Mouse (Mus musculus) forebrain, embryonic 13.5 days (tissue): ENCODE measurements around the gene Col1a1. TPM values are rescaled to one million over a fixed set of nuclear protein-coding genes. Genes with fewer than 3 reads are reported as not detected.

ENCODE experiments used
- ATAC-seq: fragments of 200-750 bp; cut with Nextera tagmentation; 2 replicates; pipeline ENCODE4 v1.8.0; 2017
- H3K27ac ChIP-seq: fragments of 300-500 bp; sonication (generic); 2 replicates; pipeline ENCODE4 v1.5.1; 2015; ENCODE audit warnings: inconsistent platforms, mild to moderate bottlenecking, moderate library complexity
- H3K27me3 ChIP-seq: fragments of 300-500 bp; sonication (generic); 2 replicates; pipeline ENCODE4 v1.6.1; 2015; ENCODE audit warnings: mild to moderate bottlenecking, inconsistent platforms
- H3K36me3 ChIP-seq: fragments of 300-500 bp; sonication (generic); 2 replicates; pipeline ENCODE4 v1.6.1; 2015; ENCODE audit warnings: mild to moderate bottlenecking, inconsistent platforms; ENCODE audit not compliant: poor library complexity, severe bottlenecking
- H3K4me1 ChIP-seq: fragments of 300-500 bp; sonication (generic); 2 replicates; pipeline ENCODE4 v1.6.1; 2015; ENCODE audit warnings: inconsistent platforms
- H3K4me2 ChIP-seq: fragments of 300-500 bp; sonication (generic); 2 replicates; pipeline ENCODE4 v1.6.1; 2015; ENCODE audit warnings: inconsistent platforms, mild to moderate bottlenecking, moderate library complexity
- H3K4me3 ChIP-seq: fragments of 300-500 bp; sonication (generic); 2 replicates; pipeline ENCODE4 v1.5.1; 2015; ENCODE audit warnings: mild to moderate bottlenecking, inconsistent platforms
- H3K9ac ChIP-seq: fragments of 300-500 bp; sonication (generic); 2 replicates; pipeline ENCODE4 v1.6.1; 2015; ENCODE audit warnings: mild to moderate bottlenecking, inconsistent platforms
- H3K9me3 ChIP-seq: fragments of 300-500 bp; sonication (generic); replicated peaks from 2 replicates; pipeline ENCODE4 v1.6.1; 2016; ENCODE audit warnings: inconsistent platforms
- WGBS: fragments of 180-500 bp; shearing (Covaris S2); methylation state at CpG from one replicate; pipeline ENCODE4 v1.1.7; 2015; 5-methylcytosine and 5-hydroxymethylcytosine counted together
- polyA plus RNA-seq: library from polyadenylated mRNA; unstranded; fragments of >200 nt; fragmentation: Nextera tagmentation; extraction: Ambion mirVana; gene quantifications from 2 replicates; pipeline ENCODE4 v1.2.1, GENCODE M21; 2015

The Col1a1 gene
- polyA plus RNA-seq, 1 experiment from 2014 or later = 31.5 TPM

GRCm38 (mm10) chr11:94985140-94985539, 49.1 kb downstream of the Col1a1 start:
- no peaks in the 10 kb centered on the region for H3K36me3 ChIP-seq
- H3K9ac ChIP-seq = no peak overlapping the region
- H3K4me3 ChIP-seq = no peak overlapping the region
- H3K9me3 ChIP-seq = no peaks in the 10 kb centered on the region
- H3K27me3 ChIP-seq = no peaks in the 10 kb centered on the region
- H3K27ac ChIP-seq = no peak overlapping the region
- no peak for ATAC-seq
- H3K4me2 ChIP-seq = no peak overlapping the region
- WGBS = 59% methylated on average over 1 of the region's 1 CpGs
- H3K4me1 ChIP-seq = peaks cover 27% of the 10 kb centered on the region

DNA sequence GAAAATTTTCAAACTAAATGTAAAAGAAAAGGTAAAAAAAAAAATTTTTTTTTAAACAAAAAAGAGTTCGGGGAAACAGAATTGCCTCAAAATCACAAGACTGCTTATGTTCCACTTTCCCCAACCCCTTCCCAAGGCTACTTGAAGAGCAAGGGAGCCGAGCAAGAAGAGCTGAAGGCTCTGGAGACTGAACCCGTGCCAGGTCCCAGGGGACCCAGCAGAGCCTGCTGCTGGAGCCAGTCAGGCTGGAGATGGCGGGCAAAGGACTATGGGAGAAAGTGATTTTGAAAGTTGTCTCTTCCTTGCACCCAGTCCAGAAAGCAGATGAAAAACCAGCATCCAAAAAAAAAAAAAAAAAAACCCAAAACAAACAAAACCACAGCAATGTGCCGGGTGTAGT, 49.8 kb downstream of the Col1a1 start:
- Histone ChIP-seq H3K4me2 (no peak overlapping the region), H3K4me3 (no peak overlapping the region), H3K9ac (no peak overlapping the region), H3K27ac (no peak overlapping the region), H3K9me3 (no peaks in the 10 kb centered on the region), H3K4me1 (peaks cover 32% of the 10 kb centered on the region), H3K36me3 (no peaks in the 10 kb centered on the region), H3K27me3 (no peaks in the 10 kb centered on the region)
- no peak for ATAC-seq
- 83% methylated on average over 5 of the region's 5 CpGs for WGBS

DNA sequence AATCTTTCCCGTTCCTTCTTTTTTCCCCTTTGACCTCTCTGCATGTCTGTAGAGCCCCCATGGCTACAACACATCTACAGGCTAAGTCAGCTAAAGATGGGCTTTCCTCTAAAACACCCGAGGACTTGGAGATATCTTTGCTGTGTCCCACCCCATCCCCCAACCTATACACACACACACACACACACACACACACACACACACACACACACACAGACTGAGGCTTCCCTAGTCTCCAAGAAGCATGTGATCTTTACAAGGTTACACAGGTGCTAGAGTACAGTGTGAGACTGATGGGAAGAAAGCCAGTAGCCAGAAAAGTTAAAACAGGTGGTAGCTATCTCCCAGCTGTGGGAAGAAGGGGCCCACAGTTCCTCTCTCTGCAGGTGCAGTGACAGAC, 50.4 kb downstream of the Col1a1 start:
- no peak overlapping the region for H3K4me2 ChIP-seq
- H3K9ac ChIP-seq = no peak overlapping the region
- H3K4me3 ChIP-seq = no peak overlapping the region
- no peaks in the 10 kb centered on the region for H3K36me3 ChIP-seq
- no peak for ATAC-seq
- 75% methylated on average over 2 of the region's 2 CpGs for WGBS
- no peaks in the 10 kb centered on the region for H3K27me3 ChIP-seq
- no peaks in the 10 kb centered on the region for H3K9me3 ChIP-seq
- peaks cover 32% of the 10 kb centered on the region for H3K4me1 ChIP-seq
- no peak overlapping the region for H3K27ac ChIP-seq

DNA sequence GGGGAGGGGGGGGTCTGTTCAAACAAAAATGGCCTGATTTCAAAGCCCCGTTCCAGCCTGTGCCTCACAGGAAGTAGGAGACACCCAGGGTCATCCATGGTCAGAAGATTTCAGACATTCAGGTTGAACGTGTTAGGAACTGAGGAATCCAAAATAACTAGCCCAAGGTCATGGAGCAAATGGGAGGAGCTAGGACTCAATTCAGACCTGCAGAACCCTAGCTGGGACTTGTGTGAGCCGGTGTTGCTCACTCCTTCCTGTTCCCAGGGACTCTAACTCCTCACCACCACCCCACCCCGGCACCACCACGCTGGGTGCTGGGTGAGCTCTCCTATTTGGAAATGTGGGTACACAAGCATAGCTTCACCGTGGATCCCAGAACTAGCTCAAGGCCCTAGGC, 51.3 kb downstream of the Col1a1 start:
- WGBS = 57% methylated on average over 6 of the region's 6 CpGs

DNA sequence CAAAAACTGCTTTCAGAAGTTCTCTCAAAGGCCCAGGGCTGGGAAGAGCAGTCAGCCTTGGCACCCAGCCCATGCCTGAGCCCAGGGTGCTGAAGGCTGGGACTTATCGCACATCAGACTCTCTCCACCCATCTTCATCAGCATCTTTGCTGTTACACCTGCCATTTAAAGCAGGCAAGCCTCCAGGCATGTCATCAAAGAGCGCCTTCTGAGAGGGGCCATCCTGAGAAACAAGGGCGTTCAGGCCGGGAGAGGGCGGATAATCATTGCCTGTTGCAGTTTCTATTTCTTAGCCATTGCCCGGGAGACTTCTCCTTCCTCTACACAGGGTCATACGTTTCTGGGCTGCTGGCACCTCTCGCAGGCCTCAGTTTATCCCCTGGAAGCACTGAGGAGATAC, 51.8 kb downstream of the Col1a1 start:
- WGBS = 81% methylated on average over 8 of the region's 8 CpGs
- no peak for ATAC-seq
- Histone ChIP-seq H3K4me2 (no peak overlapping the region), H3K4me1 (peaks cover 43% of the 10 kb centered on the region), H3K36me3 (no peaks in the 10 kb centered on the region), H3K4me3 (no peak overlapping the region), H3K27ac (no peak overlapping the region), H3K9ac (no peak overlapping the region), H3K9me3 (no peaks in the 10 kb centered on the region), H3K27me3 (no peaks in the 10 kb centered on the region)

More for the DNA sequence above, 51.3 kb downstream of the Col1a1 start:
- no peak overlapping the region for H3K9ac ChIP-seq
- H3K9me3 ChIP-seq = no peaks in the 10 kb centered on the region
- H3K36me3 ChIP-seq = no peaks in the 10 kb centered on the region
- no peaks in the 10 kb centered on the region for H3K27me3 ChIP-seq
- H3K4me2 ChIP-seq = no peak overlapping the region
- no peak overlapping the region for H3K27ac ChIP-seq
- H3K4me3 ChIP-seq = no peak overlapping the region
- ATAC-seq = no peak
- H3K4me1 ChIP-seq = peaks cover 38% of the 10 kb centered on the region

DNA sequence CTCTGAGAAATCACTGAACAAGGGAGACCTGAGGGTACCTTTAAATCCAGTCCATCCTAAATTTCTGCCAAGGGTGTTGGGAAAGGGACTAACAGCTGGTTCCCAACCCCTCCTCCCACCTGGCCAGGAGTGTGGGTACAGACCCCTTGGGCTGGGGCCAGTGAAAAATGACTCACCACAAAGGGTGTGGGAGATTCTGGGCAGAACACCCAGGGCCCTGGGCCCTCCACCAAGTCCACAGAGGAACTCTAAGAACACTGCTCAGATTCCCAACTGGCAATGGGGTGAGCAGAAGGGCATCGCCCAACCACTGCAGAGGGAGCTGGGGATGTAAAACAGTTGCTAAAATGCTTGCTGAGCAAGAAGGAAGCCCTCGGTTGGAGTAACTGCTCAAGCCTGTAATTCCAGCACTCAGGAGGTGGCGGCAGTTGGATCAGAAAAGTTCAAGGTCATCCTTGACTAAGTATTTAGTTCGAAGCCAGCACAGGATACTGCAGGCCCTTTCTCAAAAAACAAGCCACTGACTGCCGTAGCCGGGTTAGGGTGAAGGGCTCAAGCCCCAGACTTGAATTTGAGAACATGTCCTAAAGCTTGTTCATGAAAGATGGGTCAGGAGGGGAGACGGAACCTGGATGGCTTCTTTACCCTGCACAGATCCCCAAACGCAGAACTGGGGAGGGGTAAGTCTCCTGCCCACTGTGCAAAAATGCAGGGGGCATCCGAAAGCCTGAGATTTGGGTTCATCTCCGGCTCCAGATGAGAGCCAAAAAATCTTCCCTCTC, 52.9 kb downstream of the Col1a1 start:
- Histone ChIP-seq H3K9ac (peak overlapping the region; percentile 95), H3K27ac (peak overlapping the region; percentile 92), H3K4me2 (peak overlapping the region; percentile 100), H3K4me3 (peak overlapping the region; percentile 91), H3K36me3 (no peaks in the 10 kb centered on the region), H3K27me3 (no peaks in the 10 kb centered on the region), H3K4me1 (peaks cover 54% of the 10 kb centered on the region), H3K9me3 (no peaks in the 10 kb centered on the region)
- ATAC-seq = no peak
- WGBS = 19% methylated on average over 10 of the region's 10 CpGs

GRCm38 (mm10) chr11:94989562-94990017, 53.6 kb downstream of the Col1a1 start:
- under 1% methylated on average over 12 of the region's 12 CpGs for WGBS
- ATAC-seq = peak; percentile 72
- Histone ChIP-seq H3K9ac (peak overlapping the region; percentile 95), H3K27me3 (no peaks in the 10 kb centered on the region), H3K4me3 (peak overlapping the region; percentile 91), H3K9me3 (no peaks in the 10 kb centered on the region), H3K4me2 (peak overlapping the region; percentile 100), H3K27ac (peak overlapping the region; percentile 92), H3K4me1 (peaks cover 60% of the 10 kb centered on the region), H3K36me3 (no peaks in the 10 kb centered on the region)

- peak overlapping the region; percentile 95 for H3K9ac ChIP-seq
- peak overlapping the region; percentile 100 for H3K4me2 ChIP-seq
- H3K27me3 ChIP-seq = no peaks in the 10 kb centered on the region
- 44% methylated on average over 6 of the region's 6 CpGs for WGBS
- peaks cover 67% of the 10 kb centered on the region for H3K4me1 ChIP-seq
- no peaks in the 10 kb centered on the region for H3K9me3 ChIP-seq
- no peak for ATAC-seq
- peak overlapping the region; percentile 92 for H3K27ac ChIP-seq
- H3K4me3 ChIP-seq = peak overlapping the region; percentile 91
- 0 out of 2 replicates have a peak, but pooled peaks cover 5% of the 10 kb centered on the region for H3K36me3 ChIP-seq
Measured at GRCm38 (mm10) chr11:94990102-94990748, 54.2 kb downstream of the Col1a1 start.

DNA sequence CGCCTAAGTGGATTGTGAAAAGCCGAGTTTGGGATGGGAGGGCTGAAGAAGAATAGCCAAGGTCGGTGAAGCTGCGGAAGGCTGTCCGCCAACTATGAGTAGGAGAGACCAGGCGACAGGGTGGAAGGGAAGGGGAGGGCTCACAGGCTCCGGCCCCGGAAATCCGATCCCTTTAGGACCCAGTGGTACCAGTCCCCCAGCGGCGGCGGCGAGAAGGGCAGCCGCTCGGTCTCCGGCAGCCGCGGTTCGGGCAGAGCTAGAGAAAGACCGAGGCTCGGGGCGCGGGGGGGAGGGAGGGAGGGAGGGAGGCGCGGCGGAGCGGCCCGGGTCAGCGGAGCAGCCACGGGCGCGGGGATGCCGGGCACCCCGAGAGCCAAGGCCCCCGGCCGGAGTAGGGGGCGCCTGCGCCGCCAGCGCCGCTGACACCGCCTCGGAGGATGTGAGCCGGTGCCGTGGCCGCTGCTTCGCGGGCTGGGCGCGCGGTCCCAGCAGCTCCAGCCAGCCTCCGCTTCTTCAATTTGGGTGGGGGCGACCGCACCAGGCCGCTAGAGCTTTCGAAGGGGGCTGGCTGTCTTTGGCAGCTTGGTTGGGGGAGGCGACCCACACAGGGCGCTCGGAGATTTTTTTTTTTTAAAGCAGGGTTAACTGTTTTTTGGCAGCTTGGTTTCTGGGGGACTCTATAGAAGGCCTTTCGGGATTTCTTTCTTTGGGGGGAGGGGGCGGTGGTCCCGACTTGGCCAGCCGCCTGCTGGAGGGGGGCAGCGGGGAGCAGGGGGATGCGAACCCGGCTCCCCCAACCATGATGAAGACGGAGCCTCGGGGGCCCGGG, 54.9 kb downstream of the Col1a1 start, which contains the start of gene Ppp1r9b:
Ppp1r9b (plus strand) TSS at position 287 of the 829 bp plus-strand sequence.
- no peaks in the 10 kb centered on the region for H3K9me3 ChIP-seq
- peak within 1 kb of the TSS; percentile 95 for H3K9ac ChIP-seq
- peak within 1 kb of the TSS; percentile 100 for H3K4me2 ChIP-seq
- peak within 1 kb of the TSS; percentile 91 for H3K4me3 ChIP-seq
- H3K4me1 ChIP-seq = peaks cover 74% of the 10 kb centered on the region
- H3K27me3 ChIP-seq = no peaks in the 10 kb centered on the region
- 0 out of 2 replicates have a peak, but pooled peaks cover 6% of the 10 kb centered on the region for H3K36me3 ChIP-seq
- peak; percentile 88 for ATAC-seq
- under 1% methylated on average over 59 of the region's 69 CpGs for WGBS
- peak within 1 kb of the TSS; percentile 92 for H3K27ac ChIP-seq

DNA sequence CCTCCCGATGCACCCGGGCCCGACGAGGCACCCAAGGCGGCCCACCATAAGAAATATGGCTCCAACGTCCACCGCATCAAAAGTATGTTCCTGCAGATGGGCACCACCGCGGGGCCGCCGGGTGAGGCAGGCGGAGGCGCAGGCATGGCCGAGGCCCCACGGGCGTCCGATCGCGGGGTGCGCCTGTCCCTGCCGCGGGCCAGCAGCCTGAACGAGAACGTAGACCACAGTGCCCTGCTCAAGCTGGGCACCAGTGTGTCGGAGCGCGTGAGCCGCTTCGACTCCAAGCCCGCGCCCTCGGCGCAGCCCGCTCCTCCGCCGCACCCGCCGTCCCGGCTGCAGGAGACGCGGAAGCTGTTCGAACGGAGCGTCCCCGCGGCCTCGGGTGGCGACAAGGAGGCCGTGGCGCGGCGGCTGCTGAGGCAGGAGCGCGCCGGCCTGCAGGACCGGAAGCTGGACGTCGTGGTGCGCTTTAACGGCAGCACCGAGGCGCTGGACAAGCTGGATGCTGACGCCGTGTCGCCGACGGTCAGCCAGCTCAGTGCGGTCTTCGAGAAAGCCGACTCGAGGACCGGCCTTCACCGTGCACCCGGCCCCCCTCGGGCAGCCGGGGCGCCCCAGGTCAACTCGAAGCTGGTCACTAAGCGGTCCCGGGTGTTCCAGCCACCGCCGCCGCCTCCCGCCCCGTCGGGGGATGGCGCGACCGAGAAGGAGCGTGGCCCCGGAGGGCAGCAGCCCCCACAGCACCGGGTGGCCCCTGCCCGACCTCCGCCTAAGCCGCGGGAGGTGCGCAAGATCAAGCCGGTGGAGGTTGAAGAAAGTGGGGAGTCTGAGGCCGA, 55.8 kb downstream of the Col1a1 start:
- Histone ChIP-seq H3K27ac (peak overlapping the region; percentile 92), H3K36me3 (peaks cover 15% of the 10 kb centered on the region), H3K4me3 (peak overlapping the region; percentile 91), H3K9ac (peak overlapping the region; percentile 95), H3K9me3 (no peaks in the 10 kb centered on the region), H3K27me3 (no peaks in the 10 kb centered on the region), H3K4me1 (peaks cover 83% of the 10 kb centered on the region), H3K4me2 (peak overlapping the region; percentile 100)
- ATAC-seq = 0 out of 2 replicates have a peak, but pooled peaks have one; percentile 6
- WGBS = under 1% methylated on average over 90 of the region's 99 CpGs

DNA sequence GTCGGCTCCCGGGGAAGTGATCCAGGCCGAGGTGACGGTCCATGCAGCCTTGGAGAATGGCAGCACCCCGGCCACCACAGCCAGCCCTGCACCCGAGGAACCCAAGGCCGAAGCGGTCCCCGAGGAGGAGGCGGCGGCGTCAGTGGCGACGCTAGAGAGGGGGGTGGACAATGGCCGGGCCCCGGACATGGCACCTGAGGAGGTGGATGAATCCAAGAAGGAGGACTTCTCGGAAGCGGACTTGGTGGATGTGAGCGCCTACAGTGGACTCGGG, 56.4 kb downstream of the Col1a1 start:
- no peaks in the 10 kb centered on the region for H3K27me3 ChIP-seq
- peak overlapping the region; percentile 91 for H3K4me3 ChIP-seq
- 1% methylated on average over 19 of the region's 20 CpGs for WGBS
- peaks cover 21% of the 10 kb centered on the region for H3K36me3 ChIP-seq
- no peaks in the 10 kb centered on the region for H3K9me3 ChIP-seq
- peak overlapping the region; percentile 95 for H3K9ac ChIP-seq
- H3K4me2 ChIP-seq = peak overlapping the region; percentile 100
- ATAC-seq = no peak
- peaks cover 86% of the 10 kb centered on the region for H3K4me1 ChIP-seq
- 0 out of 2 replicates have a peak overlapping the region, but pooled peaks have one; percentile 92 for H3K27ac ChIP-seq
